Mouse (Mus musculus) c-Kit-positive CD71-positive TER-119-negative erythroid progenitor cells, embryonic 14.5 days (primary cell): Measurements from ENCODE around the gene Pex13.

Experiments used
- DNase-seq: peaks from one replicate; pipeline ENCODE4 v3.0.0-alpha.2; 2013; ENCODE audit warnings: low read depth

The Pex13 gene

DNA sequence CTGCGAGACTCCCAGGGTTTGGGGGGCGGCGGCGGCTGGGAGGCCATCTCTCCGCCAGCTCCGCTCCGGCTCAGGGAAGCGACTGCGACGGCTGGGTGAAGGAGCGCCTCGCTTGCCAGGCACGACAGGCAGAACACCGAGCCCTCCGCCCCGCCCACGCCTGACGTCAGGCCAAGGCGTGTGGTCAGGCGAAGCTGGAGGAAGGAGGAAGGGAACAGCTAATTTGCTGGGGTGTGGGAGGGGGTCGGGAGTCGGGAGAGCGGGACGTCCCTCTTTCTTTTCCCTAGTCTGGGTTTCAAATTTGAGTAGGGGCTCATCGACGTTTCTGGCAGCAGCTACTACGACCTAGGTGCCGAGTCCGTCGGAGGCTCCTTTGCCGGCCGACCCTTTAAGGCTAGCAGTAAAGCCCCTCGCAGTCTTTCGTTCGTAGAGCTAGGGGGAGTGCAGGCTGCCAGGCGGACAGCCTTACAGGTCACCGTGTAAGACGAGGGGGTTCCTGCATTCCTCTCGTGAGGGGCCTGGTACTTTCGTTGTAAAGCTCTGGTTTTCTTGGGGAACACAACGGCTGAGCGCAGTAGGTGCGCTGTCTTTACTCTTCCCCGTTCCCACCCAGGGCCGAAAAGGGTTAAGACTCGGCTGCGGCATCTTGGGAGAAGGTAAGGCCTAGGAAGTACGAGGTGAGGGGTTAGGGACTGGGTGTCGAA lies at the start of gene Pex13:
Pex13 (minus strand) TSS at position 162 of the 704 bp plus-strand sequence.
- DNase-seq: peak; percentile 81

DNA sequence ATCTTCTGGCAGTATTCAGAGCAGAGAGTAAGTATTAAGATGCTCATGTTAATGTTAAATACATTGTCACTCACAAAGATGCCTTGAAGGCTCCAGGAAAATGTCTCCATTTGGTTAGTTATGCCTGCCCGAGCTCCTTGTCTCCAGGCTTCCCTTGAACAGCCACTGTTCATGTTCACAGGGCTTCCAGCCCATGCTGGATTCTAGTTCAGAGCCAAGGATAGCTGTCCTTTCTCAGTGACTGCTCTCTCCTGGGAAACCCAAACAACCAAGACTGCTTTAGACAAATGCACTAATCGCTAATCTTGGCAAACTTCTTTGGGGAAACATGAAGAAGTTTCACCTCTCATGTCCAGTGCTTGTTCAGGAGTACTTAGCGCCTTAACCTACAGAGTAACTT lies 46.5 kb upstream of the Pex13 start:
- no peak for DNase-seq

DNA sequence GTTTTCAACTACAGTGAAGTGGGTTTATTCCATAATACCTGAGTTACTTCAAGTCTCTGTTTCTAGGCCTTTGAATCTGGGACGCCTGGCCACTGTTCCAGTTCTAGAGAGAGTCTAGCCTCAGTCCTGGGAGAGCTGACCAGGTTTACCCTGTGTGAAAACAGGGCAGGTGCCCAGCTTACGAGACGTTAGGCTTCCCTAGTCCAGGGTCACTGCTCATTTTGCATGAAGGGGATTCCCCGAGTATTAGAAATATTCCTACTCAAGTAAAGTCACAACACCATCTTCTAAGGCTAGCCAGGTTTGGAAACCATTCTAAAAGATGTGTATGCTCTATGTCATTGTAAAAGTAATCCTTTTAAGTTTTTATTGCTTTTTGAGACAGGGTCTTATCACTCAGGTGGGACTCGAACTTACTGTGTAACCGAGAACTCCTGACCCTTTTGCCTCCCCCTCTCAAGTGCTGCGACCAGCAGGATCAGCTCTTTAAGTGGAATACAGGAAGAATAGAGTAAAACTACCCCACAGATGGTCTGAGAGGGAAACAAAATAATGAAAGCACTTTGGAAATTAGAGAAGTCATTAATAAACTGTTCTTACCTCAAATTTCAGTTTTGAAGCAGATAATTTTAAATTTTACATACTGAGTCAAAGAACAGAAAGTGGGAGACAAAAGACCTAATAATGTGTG lies 39.0 kb upstream of the Pex13 start:
- DNase-seq: no peak

DNA sequence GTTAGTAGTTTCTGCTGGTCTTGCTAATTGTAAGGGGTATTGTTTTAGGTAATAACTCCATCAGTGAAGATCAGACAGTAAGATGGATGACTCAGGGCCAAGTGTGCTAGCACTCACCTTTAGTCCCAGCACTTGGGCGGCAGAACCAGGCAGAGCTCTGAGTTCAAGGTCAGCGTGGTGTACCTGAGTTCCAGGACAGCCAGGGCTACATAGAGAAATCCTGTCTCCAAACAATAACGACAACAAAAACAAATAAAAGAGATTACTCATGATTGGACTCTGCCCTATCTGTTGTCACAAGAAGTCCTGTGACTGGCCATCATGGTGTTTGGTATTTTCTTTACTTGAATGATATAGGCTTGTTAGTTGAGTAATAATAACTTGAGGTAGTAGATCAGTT lies 36.1 kb upstream of the Pex13 start:
- DNase-seq: no peak

GRCm38 (mm10) chr11:23699414-23700095 lies 33.8 kb upstream of the Pex13 start:
- DNase-seq: no peak

- DNase-seq: no peak
Measured at GRCm38 (mm10) chr11:23698526-23698925, 32.8 kb upstream of the Pex13 start.

- DNase-seq: no peak
Measured at GRCm38 (mm10) chr11:23695847-23696246, 30.1 kb upstream of the Pex13 start.

GRCm38 (mm10) chr11:23693286-23693685 lies 27.5 kb upstream of the Pex13 start:
- DNase-seq: no peak

DNA sequence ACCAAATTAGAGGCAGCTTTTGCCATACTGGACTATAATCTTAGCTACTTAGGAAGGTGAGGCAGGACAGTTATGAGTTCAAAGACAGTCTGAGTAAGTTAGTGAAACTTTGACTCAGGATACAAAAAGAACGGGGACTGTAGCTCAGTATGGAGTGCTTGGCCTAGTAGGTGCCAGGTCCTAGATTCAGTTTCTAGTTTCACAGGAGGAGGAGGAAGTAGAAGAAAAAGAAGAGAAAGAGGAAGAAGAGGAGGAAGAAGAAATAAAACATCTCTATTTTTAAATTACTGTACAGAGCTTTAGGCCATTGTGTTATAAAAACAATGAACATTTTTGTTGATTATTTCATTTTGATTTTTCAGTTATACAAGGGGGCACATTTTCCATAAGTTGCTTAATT lies 22.3 kb upstream of the Pex13 start:
- no peak for DNase-seq

DNA sequence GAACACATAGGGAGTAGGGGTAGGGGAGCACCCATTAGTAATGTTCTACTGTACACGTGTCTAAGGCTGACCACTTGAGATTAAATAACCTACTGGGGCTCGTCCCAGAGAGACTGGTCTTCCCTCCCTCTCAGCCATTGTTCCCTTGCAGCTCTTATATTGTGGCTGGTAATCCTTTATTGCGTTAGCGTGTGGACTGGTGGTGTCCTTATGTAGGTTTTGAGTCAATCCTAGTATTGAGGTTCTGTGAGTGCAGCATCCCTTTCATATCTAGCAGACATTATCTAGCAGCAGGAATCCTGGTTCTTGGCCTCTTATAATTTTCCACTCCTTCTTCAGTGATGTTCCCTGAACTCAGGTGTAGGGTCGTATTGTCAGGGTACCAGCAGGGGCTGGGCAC lies 20.9 kb upstream of the Pex13 start:
- DNase-seq: no peak

- no peak for DNase-seq
Measured at GRCm38 (mm10) chr11:23682561-23682960, 16.8 kb upstream of the Pex13 start.

- DNase-seq: no peak
Measured at GRCm38 (mm10) chr11:23680435-23680950, 14.7 kb upstream of the Pex13 start.

DNA sequence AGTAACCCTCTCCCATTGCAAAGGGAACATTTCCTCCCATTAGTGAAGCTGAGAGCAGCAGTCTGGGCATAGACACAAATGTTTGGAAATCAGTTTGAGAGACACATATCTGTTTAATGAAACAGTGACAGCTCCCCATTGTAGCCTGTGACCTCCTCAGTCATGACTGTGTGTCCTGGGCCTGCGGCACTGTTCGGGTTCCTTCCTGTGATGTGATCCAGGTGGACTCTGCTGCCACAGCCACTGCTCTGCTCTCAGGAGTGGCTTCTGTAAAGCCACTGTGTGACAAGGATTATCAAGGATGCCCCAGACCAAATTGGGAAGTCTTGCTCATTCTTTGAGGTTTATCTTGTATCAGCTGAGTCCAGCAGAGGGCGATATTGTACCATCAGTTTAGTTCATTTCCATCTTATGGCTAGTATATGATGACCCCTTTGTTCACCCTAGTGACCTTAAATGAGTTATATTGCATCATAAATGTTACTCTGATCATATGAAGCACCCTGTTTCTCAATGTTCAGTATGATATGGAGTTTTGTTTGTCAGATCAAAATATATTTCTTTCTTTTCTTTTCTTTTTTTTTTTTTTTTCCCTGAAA lies 13.4 kb upstream of the Pex13 start:
- DNase-seq: peak; percentile 63

DNA sequence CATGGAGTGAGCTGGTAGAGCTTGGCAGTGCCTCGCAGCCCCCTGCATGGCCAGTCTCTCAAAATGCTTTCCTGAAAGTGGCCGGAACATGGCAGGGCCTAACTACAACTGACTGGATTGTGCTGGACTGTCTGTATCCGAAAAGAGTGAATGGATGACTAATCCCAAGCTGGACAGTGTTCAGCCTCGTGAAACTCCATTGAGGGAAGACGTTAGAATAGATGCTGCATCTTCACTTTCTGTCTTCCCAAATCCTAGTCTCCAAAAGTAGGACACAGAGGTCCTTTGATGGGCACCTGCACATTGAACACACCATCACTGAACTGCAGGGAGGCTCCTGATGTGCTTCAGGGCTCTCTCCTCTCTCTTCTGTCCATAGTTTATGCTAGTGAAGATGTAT lies 10.3 kb upstream of the Pex13 start:
- DNase-seq: no peak

GRCm38 (mm10) chr11:23672256-23672749 lies 6.5 kb upstream of the Pex13 start:
- no peak for DNase-seq

DNA sequence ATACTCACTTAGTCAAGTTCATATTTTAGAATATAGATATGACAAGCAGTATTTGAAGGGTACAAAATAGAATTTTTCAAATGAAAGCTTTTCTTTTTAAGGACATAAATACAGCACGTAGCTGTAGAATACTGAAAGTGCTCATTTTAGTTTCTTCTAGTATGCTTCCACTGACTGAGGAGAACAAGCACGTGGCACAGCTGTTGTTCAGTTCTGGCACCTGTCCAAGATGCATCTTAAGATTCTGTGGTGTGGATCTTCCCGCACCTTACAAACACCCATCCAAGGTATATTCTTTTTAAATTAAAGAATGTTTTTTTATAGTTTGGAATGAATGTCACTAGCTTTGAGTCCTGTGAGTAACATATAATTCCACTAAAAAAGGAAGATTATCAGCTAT lies 1.4 kb upstream of the Pex13 start:
- peak; percentile 50 for DNase-seq

DNA sequence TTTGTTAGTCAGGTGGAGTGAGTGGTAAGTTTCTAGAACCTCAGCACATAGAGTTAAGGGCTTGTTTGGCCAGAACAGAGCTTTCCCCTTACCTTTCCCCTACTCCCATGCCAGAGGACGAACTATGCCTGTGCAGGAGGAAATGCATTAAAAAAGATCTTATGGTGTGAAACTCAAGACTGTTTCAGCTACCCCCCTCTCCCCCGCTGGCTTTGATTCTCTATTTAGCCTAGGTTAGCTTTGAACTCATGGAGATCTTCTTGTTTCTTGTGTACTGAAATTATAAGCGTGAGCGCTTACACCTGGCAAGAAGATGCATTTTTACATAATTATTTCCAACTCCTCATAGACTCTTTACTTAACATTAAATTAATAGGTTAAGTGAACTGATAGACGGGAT lies 767 bp upstream of the Pex13 start:
- DNase-seq: no peak

DNA sequence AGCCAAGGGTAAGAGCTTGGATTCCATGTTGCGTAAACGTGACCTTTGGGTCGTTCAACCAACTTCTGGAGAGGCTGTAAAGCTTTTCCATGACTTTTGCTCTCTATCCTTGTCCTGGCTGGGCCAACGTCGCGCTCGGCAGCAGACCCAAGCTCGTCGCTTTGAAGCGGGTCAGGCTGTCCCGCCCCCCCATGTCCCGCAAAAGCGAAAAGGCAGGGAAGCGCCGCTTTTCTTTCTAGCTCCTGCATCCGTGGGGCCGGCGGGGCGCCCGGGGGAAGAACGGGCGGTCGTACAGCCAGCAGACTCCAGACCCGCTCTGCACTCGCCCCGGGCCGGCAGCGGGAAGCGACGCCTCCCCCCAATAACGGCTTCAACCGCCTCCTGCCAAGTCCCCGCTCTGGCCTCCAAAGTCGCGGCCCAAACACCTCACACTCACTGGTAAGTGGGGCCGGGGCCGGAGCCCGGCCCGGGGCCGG lies 410 bp downstream of the Pex13 start, which contains the start of gene Pus10:
Pus10 (plus strand) TSS at position 364 of the 476 bp plus-strand sequence.
- DNase-seq: peak; percentile 34

DNA sequence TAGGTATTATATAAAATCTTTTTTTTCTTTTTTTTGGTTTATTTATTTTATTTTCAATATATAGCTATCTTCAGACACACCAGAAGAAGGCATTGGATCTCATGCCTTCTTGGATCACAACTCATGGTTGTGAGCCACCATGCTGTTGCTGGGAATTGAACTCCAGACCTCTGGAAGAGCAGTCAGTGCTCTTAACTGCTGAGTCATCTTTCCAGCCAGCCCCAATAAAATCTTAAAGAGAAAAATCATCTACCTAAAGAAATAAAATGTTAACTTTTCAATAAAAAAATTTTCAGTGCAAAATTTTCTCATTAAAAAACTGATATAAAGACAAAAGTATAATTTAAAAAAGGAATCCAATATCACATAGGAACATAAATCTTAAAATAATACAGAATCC lies 1.5 kb downstream of the Pex13 start:
- no peak for DNase-seq

GRCm38 (mm10) chr11:23657791-23658190 lies 8.0 kb downstream of the Pex13 start:
- no peak for DNase-seq

GRCm38 (mm10) chr11:23653666-23654065 lies 12.1 kb downstream of the Pex13 start:
- DNase-seq: no peak

GRCm38 (mm10) chr11:23647835-23648234 lies 17.9 kb downstream of the Pex13 start:
- DNase-seq: no peak
